ENCODE assay signal across 28 mouse cellular contexts in genomic region chr2:144069663-144070062, GRCm38 (mm10). TPM values are rescaled to one million over a fixed set of nuclear protein-coding genes. Genes with fewer than 3 reads are reported as not detected.
A peak's percentile ranks its signal among the peaks of the same experiment; 100 is the strongest.
DNase-seq lines count a peak whose midpoint lies in the region; ATAC-seq lines count a peak whose summit lies in the region.
"Had no signal": no experiment of that assay in that cellular context is flagged by ENCODE, and none has a peak within 500 bp of the region (broad histone marks: within the 10 kb centered on the region; RNA-seq: fewer than 3 reads in every experiment).

No protein-coding gene starts in this region.

- H3K9me3 ChIP-seq in hindbrain, embryonic 12.5 days (replicated peaks) = peaks cover 4% of the 10 kb centered on the region; the same call in 1 of the 2 replicates
- H3K9me3 ChIP-seq: G1E had no signal

- no peak overlapping the region for H3K27ac ChIP-seq in hindbrain, embryonic 12.5 days

- WGBS in hindbrain, embryonic 12.5 days = 88% methylated on average over 4 of the region's 4 CpGs

- peaks cover 3% of the 10 kb centered on the region; the same call in 1 of the 2 replicates for H3K4me1 ChIP-seq in hindbrain, embryonic 12.5 days

- no peaks in the 10 kb centered on the region for H3K27me3 ChIP-seq in hindbrain, embryonic 12.5 days
- H3K27me3 ChIP-seq: CH12.LX, Patski had no signal

- no peak overlapping the region for H3K4me2 ChIP-seq in hindbrain, embryonic 12.5 days (replicated peaks)

- DNase-seq in 416B (ENCODE audit: low read depth) = peak; percentile 16
- DNase-seq in right cerebral cortex, postnatal 4 days = no peak
- no peak for DNase-seq in adrenal gland, adult 2 months
- DNase-seq: adrenal gland, adult 8-10 months; adrenal gland, postnatal 10 days; adrenal gland, postnatal 14 days; adrenal gland, postnatal 25 days; adrenal gland, postnatal 36 days; B cell, adult 2 months; cerebellum, adult 11 months; cerebellum, adult 11-12 months; cerebellum, adult 18-20 months; cerebellum, adult 2 months; cerebellum, adult 8-10 months had no signal

- H3K4me3 ChIP-seq in hindbrain, embryonic 12.5 days = no peak overlapping the region

- ATAC-seq in common myeloid progenitor, adult 5-6 weeks (replicated peaks; ENCODE audit: low read depth, poor library complexity, severe bottlenecking) = peak; percentile 71
- ATAC-seq in megakaryocyte progenitor cell, adult 5-6 weeks (replicated peaks; ENCODE audit: poor library complexity) = peak; percentile 52
- ATAC-seq in hindbrain, embryonic 12.5 days (ENCODE audit: low FRiP score) = no peak
- ATAC-seq: activated CD4-positive, CD25-positive, alpha-beta regulatory T cell, adult 4 months; CD4-positive, CD25-positive, alpha-beta regulatory T cell, adult 4 months; Patski had no signal

- H3K9ac ChIP-seq in hindbrain, embryonic 12.5 days = no peak overlapping the region

- H3K36me3 ChIP-seq in hindbrain, embryonic 12.5 days = no peaks in the 10 kb centered on the region
- H3K36me3 ChIP-seq: G1E had no signal

RNA-seq across cellular contexts. Expression of gene Banf2, which starts 36.8 kb away (rescaled TPM):
- not detected in 2 replicates for total RNA-seq in common myeloid progenitor, adult 5-6 weeks (2017)
- not detected in 2 replicates for total RNA-seq in megakaryocyte progenitor cell, adult 5-6 weeks (2015)
- not detected in 2 replicates for total RNA-seq in megakaryocyte progenitor cell, adult 5-6 weeks (2017)
- not detected in 2 replicates for polyA plus RNA-seq in hindbrain, embryonic 12.5 days (2016; fragmentation: Nextera tagmentation; extraction: Ambion mirVana)
- not detected for total RNA-seq in adrenal gland, adult 2 months (2021)
- polyA plus RNA-seq in adrenal gland, adult 2 months (2012; rRNA removed) = not detected in 2 replicates
- total RNA-seq: adrenal gland, adult 18-20 months; adrenal gland, adult 8-10 months; adrenal gland, postnatal 10 days; adrenal gland, postnatal 14 days; adrenal gland, postnatal 25 days; adrenal gland, postnatal 36 days; adrenal gland, postnatal 4 days; CH12.LX; ES-E14; G1E; MEL had no signal
- polyA plus RNA-seq: activated CD4-positive, CD25-positive, alpha-beta regulatory T cell, adult 4 months; brain, embryonic 14.5 days; C2C12; CD4-positive, CD25-positive, alpha-beta regulatory T cell, adult 4 months; cerebellum, adult 2 months; G1E; Patski had no signal

RNA-seq across cellular contexts. Expression of gene Rrbp1, which starts 58.6 kb away (rescaled TPM):
- 173 and 184 TPM in 2 replicates for total RNA-seq in common myeloid progenitor, adult 5-6 weeks (2017)
- total RNA-seq in megakaryocyte progenitor cell, adult 5-6 weeks (2015) = 178 and 204 TPM in 2 replicates
- 187 and 234 TPM in 2 replicates for total RNA-seq in megakaryocyte progenitor cell, adult 5-6 weeks (2017)
- polyA plus RNA-seq in hindbrain, embryonic 12.5 days (2016; fragmentation: Nextera tagmentation; extraction: Ambion mirVana) = 60.7 and 61.6 TPM in 2 replicates
- 100 to 1,000 TPM; 162 to 193 TPM for total RNA-seq in adrenal gland, adult 2 months (2021)
- 30.3 and 36.0 TPM in 2 replicates for polyA plus RNA-seq in adrenal gland, adult 2 months (2012; rRNA removed)
